Mouse (Mus musculus) cerebellum, adult 2 months (tissue): Measurements from ENCODE around the gene Dnaja1.

Experiments used
- CTCF ChIP-seq: fragments of 200-500 bp; IDR thresholded peaks from 2 replicates; pipeline ENCODE4 v1.5.1; 2011; ENCODE audit warnings: low read depth, mild to moderate bottlenecking, control low read depth, low read length, moderate library complexity, borderline replicate concordance; ENCODE audit not compliant: insufficient read depth
- POLR2A ChIP-seq: fragments of 200-500 bp; IDR thresholded peaks from 2 replicates; pipeline ENCODE4 v1.6.1; 2011; ENCODE audit warnings: low read length, control low read depth, borderline replicate concordance; ENCODE audit not compliant: insufficient read depth

DNA sequence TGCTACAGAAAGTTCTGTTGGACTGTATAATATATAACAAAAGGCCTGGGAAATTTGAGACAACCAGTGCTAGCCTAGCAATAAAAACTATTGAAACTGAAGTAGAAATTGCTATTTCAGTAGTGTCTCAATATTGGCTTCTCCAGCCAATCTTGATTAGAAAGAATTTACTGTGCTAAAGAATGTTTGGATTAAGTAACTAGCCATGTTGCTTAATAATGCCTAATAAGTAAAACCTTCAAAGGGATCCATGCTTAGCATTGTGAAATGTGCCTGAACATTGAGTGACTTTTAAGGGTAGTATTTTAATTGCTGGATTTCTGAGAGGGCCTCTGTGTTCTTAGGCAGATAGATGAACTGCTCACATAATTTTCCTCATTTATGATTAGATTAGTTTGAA lies 3.6 kb downstream of the Dnaja1 start:
- TF ChIP-seq POLR2A (no peak), CTCF (no peak)
